Mouse (Mus musculus) cerebellum, adult 9-11 months (tissue): ENCODE data around the gene Swsap1.

Experiments
- DNase-seq: peaks from one replicate; pipeline ENCODE4 v3.0.0; 2022

The Swsap1 gene

DNA sequence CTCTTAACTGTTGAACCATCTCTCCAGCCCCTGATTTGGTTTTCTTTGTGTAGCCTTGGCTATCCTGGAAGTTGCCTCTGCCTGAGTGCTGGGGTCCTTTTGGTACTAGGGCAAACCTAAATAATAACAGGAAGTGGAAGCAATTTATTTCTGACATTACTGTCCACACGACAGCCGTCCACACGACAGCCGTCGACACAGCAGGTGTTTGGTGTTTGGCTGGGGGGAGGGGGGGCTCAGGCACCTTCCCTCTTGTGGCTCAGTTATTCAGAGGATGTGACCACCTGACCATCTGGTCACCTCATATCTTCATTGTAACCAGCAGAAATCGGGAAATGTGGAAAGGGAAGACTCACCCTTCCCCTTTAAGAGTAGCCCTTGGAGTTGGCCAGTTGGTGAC, 13.3 kb downstream of the Swsap1 start:
- no peak for DNase-seq

DNA sequence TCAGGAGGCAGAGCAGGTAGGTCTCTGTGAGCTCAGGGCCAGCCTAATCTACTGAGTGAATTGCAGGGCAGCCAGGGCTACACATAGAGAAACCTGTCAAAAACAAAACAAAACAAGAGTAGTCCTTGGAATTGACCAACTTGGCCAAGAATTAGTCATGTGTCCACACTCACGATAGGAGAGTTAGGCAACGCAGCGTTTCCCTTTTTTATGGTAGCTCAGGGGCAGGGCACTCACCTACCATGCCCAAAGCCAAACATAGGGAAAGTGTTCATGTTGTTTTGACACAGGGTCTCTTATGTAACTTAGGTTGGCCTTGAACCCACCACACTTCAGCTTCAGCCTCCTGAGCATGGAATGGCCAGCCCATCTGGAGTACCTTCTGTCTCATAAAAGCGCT, 13.7 kb downstream of the Swsap1 start:
- no peak for DNase-seq

DNA sequence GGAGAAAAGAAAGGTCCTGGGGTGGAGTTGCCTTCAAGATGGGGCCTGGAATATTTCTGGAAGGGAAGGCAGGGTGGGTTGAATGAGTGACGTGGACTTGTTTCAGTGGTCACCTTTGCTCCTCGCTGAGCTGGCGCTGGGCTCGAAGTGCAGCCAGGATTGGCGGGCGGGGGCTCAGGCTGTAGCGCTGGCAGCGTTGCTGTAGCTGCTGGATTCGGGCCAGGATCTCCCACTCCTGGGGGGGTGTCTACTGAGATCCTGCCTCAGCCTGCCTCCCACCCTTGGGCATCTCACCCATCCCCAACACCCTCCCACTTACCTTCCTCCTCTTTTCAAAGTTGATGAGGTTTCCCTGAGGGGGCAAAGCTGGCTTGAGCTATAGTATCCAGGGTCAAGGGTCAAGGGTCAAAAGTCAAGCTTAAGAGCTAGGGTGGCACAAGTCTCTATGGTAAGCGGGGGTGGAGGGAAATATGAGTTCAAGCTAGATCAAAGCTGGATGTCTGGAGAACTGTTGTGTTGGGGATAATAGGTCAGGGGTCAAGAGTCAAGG, 21.1 kb downstream of the Swsap1 start:
- DNase-seq: no peak

DNA sequence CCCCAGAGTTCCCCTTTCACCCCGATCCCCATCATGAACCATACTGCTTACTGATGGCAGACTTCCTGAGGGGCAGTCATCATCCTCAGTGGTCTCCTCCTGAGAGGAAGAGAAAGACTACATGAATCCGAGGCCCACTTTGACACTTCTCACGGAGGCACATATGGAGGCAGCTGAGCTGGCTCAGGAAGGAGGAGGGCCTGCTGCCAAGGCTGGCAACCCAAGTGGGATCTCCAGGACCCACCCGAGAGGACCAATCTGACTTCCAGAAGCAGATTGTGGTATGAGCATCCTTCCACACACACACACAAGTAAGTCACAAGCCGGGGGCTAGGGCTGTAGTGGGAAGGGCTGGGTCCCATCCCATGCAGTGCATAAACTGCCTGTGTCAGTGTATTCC, 21.8 kb downstream of the Swsap1 start:
- no peak for DNase-seq

DNA sequence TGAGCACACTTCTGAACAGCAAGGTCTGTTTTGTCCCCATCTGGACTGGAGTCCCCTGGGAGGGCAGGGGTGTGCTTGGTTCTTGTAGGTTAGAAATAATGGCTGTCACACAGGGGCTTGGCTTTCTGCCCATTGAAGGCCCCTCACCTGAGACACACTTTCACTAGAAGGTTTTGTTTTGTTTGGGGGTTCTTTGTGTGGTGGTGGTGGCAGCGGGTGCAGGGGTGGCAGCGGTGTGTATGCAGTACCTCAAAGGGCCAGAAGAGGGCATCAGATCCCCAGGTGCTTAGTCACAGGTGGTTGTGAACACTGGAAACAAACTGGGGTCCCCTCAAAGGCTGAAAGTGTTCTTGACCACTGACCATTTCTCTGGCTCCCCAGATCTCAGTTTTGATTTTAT, 22.4 kb downstream of the Swsap1 start:
- peak; percentile 56 for DNase-seq

DNA sequence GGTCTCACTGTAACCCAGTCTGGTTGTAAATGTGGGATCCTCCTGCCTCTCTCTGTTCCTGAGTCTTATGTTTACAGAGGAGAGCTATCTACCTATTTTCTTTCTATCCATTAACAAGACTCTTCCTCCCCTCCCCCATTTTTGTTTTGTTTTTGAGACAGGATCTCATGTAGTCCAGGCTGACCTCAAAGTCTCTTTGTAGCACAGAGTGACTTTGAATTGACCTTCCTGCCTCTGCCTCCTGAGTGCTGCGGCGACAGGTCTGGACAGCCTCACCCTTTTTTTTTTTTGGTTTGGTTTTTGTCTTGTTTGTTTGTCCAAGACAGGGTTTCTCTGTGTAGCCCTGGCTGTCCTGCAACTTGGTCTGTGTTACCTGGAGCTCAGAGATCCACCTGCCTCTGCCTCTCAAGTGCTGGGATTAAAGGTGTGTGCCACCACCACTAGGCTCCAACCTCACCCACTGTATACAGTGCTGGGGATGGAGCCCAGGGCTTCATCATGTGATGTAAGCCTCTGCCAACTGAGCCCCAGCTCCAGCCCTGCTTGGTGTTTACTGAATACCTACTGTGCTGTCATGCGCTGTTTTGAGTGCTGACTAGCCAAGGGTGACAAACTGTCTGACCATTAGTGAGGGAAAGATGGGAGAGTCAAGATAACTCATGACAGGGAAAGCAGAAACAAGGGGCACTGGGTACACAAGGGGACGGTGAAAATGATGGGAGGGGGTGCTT, 23.0 kb downstream of the Swsap1 start:
- no peak for DNase-seq

DNA sequence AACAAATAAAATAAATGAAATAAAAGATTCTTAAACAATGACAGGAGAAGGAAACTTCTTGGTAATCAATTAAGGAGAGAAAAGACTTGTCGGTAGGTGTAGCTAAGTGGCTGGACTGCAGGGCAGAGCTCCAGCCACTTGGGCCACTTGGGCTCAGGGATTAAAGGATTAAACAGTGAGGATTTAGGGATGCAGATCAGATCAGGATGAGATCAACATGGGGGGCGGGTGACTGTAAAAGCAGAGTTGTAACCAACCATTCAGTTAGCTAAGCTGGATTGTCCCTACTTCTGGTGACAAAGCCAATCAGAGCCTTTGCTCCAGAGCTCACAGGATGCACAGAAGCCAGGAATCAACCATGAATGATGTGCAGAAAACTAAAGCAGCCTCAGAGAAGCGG, 28.4 kb downstream of the Swsap1 start:
- no peak for DNase-seq

DNA sequence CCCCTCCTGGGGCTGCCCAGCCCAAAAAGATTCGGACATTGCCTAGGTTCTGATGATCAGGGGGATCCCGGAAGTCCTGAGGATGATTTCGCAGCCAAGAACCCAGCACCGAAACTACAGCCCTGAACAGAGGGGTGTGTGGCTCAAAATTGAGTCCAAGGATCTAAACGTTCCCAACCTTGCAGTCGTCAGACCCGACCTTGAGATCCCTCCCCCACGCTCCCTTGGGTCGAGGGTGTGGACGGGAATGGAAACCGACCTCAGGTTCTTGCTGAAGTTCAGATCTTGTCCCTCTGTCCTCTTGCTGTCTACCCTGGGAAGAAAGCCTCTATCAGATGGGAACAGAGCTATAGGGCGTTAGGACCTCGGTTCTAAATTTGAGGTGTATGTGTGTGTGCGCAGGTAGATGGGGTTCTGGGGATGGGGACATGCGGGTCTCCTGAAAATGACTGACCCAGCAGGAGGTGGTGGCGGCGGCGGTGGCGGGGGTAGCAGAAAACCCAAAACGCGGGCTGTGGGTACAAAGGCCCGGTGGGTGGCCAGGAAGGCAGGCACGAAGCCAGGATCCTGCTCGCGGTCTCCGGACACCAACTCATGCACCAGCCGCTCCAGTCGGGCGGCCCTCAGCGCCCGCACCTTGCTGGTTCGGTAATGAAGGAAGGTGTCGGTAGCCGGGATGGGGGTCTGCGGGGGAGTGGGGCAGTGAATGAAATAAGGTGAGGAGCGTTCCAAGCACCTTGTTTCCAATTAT, 32.2 kb downstream of the Swsap1 start:
- DNase-seq: peak; percentile 79

DNA sequence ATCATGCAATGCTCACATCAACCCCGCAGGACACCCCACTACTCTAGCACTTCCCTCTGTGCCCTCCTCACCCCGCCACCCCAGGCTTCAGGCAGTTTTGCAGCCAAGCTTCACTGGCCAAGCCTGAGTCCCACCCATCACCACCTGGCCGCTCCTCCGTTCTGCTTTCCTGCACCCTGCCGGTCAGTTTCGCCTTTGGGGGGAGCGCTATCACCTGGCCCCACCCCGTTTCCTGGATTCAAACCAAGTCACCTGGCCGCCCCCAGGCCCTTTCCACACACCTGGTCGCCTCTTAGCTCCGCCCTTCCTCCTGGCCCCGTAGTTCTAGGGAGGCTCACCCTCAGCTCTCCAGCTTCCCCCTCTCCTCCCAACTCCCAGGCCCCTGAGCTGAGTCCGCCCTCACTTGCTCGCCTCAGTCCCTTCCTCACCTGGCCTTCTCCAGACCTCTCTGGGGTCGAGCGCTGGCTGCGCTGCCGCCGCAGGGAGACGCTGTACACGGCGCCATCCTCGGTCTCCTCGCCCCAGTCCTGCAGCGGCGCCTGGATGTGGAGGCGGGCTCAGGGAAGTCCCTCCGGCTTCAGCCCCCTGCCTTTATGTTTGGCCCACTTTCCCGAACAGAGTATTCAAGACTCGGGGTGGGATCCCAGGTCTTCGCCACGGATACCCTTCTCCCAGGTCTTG, 33.0 kb downstream of the Swsap1 start:
- peak; percentile 83 for DNase-seq

DNA sequence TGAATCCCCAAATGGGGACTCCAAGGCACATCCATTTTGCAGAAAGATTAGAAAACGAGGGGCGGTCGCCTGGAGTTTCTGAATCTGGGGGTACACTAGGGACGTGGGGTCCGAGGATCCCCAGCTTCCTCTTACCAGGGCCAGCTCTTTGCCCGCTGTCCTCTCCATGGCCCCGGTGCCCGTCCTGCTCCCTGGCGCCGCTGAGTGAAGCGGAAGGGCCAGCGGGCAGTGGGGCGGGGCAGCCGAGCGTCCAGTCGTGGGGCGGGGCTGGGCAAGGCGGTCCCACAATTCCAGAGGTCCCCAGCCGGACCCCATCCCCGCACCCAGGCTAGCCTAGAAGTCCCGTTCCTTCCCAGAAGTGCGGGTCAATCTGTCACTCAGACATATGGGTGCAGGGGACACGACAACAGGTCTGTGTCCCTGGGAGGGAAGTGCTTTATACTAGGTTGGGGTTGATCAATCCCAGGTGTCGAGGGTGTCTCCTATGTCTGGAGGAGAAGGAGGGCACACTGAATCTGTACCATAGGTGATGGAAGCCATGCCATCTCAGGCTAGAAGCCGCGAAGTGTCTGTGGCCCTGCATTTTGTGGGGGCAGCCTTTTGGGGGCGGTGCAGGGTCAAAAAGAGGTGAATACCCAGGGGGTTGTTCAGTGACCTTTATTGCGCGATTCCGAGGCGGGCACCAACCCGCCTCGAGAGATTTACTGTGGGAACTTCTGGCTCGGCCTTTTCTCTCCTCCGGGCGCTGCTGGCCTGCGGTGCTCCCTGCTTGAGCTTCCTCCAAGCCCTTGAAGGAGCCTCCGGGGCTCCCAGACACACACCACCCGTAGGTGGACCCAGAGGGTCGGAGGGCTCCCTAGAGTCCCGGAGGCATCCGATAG, 33.9 kb downstream of the Swsap1 start, which contains the start of gene Rgl3:
TSS of gene Rgl3 (minus strand) at position 217 of the 881 bp plus-strand sequence.
- DNase-seq: peak; percentile 82

DNA sequence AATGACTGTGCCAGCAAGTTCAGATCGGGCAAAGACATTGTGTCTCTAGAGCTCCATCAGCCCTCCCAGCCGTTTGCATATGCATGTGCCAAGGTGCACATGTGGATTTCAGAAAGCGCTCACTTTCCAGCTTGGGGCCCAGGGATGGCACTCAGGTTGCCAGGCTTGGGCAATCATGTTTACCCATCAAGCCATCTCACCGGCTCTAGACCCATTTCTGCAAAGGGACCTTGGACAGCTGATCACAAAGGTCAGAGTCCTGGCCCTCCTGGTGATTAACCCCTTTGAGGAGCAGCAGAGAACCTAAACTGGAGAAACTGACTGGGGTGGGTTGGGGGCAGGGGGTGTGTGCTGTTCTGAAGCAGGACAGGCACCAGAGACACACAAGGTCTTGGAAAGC, 36.7 kb downstream of the Swsap1 start:
- DNase-seq: no peak

DNA sequence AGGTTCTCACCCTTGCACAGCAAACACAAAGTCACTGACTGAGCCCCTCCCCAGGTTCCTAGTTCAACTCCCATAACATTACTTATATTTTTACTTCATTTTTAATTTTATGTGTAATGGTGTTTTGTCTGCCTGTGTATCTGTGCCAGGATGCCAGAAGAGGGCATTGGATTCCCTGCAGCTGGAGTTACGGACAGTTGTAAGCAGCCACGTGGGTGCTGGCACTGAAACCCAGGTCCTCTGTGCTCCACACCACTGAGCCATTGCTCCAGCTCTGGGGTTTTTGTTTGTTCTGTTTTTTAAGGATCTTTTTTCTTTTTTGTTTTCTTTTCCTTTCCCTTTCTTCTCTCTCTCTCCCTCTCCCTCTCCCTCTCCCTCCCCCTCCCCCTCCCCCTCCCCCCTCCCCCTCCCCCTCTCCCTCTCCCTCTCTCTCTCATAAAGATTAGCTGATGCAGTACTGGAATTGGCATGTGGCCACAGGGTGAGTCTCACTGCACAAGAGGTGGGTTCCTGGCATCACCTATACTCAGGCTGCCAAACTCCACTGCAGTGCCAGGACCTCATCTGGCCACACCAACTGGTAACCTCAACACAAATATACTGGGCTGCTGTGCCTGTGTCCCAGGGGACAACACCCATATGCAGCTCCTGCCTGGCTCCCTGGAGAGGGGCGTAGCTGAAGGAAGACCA, 40.8 kb downstream of the Swsap1 start:
- DNase-seq: peak; percentile 31

DNA sequence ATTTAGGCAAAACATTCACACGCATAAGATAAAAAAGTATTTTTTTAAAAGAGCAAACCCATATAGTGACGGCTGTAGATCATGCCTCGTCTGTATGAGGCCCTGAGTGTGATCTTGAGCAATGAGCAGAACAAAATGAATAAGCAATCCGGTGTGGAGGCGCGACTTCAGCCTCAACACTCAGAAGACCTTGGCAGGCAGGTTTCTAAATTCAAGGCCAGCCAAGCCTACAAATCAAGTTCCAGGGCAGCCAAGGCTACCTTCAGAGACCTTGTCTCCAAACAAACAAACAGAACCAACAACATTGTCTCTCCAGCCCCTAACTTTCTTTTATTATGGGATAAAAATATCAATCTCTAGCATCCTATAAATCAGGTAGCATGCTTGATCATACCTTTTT, 44.7 kb downstream of the Swsap1 start:
- DNase-seq: no peak

DNA sequence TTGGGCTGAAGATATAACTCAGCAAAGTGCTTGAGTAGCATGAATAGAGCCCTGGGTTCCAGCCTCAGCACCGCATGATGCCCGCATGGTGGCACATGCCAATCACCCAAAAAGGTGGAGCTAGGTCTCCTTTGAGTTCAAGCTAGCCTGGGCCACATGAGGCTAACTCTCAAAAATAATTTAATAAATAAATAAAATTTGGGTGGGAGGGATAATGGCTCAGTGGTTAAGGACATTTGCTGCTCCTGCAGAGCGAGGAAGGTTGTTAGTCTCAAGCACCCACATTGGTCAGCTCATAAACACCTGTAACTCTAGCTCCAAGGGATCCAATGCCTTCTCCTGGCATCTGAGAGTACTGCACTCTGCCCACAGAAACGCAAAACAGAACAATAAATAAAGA, 46.1 kb downstream of the Swsap1 start:
- DNase-seq: peak; percentile 62

DNA sequence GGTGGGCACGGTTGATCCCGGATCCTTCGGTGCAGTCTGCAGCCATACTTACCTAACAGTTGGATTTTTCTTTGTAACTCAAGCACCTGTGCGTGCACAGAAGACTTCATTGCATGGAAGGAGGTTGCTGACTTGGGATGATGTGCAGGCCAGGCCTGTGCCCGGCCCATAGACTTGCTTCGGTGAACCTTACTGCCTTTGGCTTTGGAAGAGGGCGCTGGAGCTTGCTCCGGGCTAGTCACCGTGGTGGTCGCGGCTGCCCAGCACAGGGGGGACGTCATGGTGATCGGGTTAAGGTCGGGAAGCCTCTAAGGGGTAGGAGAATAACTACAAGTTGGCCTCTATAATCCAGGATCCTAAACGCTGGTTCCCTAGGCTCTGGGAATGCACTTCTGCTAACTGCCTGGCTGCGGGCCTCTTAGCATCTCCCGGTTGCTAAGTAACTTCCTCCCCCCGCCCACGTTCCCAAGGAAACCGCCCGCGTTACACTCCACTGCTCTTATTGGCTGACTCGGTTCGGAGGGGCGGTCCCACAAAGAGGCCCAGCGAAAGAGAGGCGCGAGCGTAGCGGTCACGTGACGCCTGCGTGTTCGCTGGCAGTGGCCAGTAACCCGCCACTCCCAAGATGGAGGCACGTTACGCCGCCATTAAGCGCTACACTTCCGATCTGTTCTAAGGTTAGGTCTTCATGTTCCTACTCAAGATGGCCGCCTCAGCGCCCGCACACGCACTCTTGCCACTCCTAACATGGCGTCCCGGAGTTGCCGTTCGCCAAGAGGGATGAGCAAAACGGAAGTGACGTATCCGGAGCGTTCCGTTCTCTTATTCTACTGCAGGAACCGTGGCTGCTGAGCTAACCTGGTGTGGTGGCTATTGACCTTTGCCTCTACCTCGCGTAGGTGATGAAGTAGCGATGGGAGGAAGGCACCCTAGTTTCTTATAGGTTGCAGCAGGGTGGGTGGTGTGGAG, 46.9 kb downstream of the Swsap1 start, which contains the start of the genes Ccdc151 and Prkcsh:
TSS of gene Ccdc151 (minus strand) at position 441 of the 969 bp plus-strand sequence.
TSS of gene Prkcsh (plus strand) at position 613 of the 969 bp plus-strand sequence.
- DNase-seq: peak; percentile 100

DNA sequence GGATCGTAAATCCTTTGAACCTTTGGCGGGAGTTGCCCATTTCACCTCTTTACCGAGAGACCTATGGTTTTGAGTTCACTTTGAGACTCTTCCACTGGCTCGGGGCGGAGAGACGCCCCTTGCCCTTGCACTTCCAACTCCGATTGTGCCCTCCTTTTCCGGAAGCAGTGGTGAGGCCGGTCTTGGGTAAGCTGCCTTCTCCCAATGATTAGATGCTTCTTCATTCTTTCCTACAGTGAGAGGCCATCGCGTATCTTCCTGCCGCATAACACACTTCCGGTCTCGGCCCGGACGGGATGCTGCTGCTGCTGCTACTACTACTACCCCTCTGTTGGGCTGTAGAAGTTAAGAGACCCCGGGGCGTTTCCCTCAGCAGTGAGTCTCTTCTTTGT, 47.6 kb downstream of the Swsap1 start:
- no peak for DNase-seq

DNA sequence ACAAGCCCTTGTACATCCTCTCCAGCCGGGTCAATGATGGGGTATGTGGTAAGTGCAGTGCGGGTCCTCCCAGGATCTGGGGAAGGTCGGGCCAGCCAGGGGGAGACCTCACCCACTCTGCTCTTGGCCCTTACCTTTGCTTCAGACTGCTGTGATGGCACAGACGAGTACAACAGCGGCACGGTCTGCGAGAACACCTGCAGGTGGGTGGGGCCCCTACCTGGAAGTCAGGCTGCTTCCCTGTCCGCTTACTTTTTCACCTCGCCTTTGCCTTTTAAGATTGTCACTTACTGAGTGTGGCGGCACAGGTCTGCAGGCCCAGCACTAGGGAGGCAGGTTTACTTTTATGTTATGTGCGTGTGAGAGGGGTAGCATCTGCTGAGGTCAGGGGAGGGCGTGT, 49.0 kb downstream of the Swsap1 start:
- peak; percentile 58 for DNase-seq
